Mouse (Mus musculus) small intestine, adult 2 months (tissue): ENCODE measurements around the gene Mycbpap.

Source experiments
- CTCF ChIP-seq: fragments of 200-500 bp; IDR thresholded peaks from 2 replicates; pipeline ENCODE4 v1.5.1; 2012; ENCODE audit warnings: low read depth, mild to moderate bottlenecking, control low read depth, inconsistent platforms, low read length, moderate library complexity, mixed read lengths; ENCODE audit not compliant: insufficient replicate concordance, insufficient read length; ENCODE audit errors: extremely low read depth
- POLR2A ChIP-seq: fragments of 200-500 bp; IDR thresholded peaks from 2 replicates; pipeline ENCODE4 v1.6.1; 2012; ENCODE audit warnings: low read depth, mild to moderate bottlenecking, control low read depth, inconsistent platforms, low read length, moderate library complexity

GRCm38 (mm10) chr11:94457001-94457400 is 64.5 kb downstream of the Mycbpap start:
- TF ChIP-seq POLR2A (no peak), CTCF (no peak)
